Mouse (Mus musculus) bone marrow macrophage, adult 2 months (primary cell): ENCODE results near the gene Asb9. TPM values are rescaled to one million over a fixed set of nuclear protein-coding genes. Genes with fewer than 3 reads are reported as not detected.

Source experiments
- H3K27ac ChIP-seq: 2 replicates; pipeline ENCODE4 v1.5.1; 2012; ENCODE audit warnings: low read depth, low read length; ENCODE audit not compliant: insufficient read depth
- H3K4me1 ChIP-seq: 2 replicates; pipeline ENCODE4 v1.6.1; 2012; ENCODE audit warnings: low read length; ENCODE audit not compliant: control insufficient read depth, insufficient read depth
- H3K4me3 ChIP-seq: 2 replicates; pipeline ENCODE4 v1.5.1; 2012; ENCODE audit warnings: mild to moderate bottlenecking, low read length, moderate library complexity; ENCODE audit not compliant: insufficient read depth
- CTCF ChIP-seq: IDR thresholded peaks from 2 replicates; pipeline ENCODE4 v1.5.1; 2012; ENCODE audit warnings: low read depth, mild to moderate bottlenecking, low read length, moderate library complexity
- POLR2A ChIP-seq: IDR thresholded peaks from 2 replicates; pipeline ENCODE4 v1.6.1; 2012; ENCODE audit warnings: mild to moderate bottlenecking, low read depth, low read length, borderline replicate concordance
- polyA plus RNA-seq: library from polyadenylated mRNA; stranded (reverse); fragments of >200 nt; gene quantifications from 2 replicates; pipeline ENCODE4 v1.2.4, GENCODE M21; 2012; ENCODE audit not compliant: missing spikeins, insufficient read depth, insufficient read length

Gene Asb9
- polyA plus RNA-seq, 1 experiment = not detected

DNA sequence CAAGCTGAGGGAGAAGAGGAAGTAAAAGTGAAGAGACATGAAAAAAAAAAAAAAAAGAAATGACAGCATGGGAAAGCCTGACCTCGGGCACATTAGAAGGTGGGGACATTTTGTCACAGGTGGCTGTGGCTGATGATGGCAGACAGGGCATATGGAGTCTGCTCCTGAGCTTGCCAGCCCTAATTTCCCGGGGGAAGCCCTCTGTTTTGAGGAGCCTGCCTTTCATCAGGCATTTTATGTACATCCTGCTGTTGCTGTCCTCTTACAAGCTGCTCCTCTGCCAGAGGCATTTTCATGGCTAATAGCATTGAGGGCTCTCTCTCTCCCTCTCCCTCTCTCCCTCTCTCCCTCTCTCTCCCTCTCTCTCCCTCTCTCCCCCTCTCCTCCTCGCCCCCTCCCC lies 70.8 kb downstream of the Asb9 start:
- TF ChIP-seq POLR2A (no peak), CTCF (no peak)
- Histone ChIP-seq H3K27ac (no peak overlapping the region), H3K4me1 (no peaks in the 10 kb centered on the region), H3K4me3 (no peak overlapping the region)

Other genes starting within 250 kb of the Asb9 start
- 0.19 TPM in 1 of 2 replicates, not detected in the other for gene Bmx, start 248.1 kb upstream of the Asb9 start, polyA plus RNA-seq
- 8.0 and 10.1 TPM in 2 replicates for gene Pir, start 237.0 kb upstream of the Asb9 start, polyA plus RNA-seq
- gene Vegfd, start 132.9 kb upstream of the Asb9 start, polyA plus RNA-seq = 0.27 TPM in 1 of 2 replicates, not detected in the other
- gene Piga, start 86.5 kb upstream of the Asb9 start, polyA plus RNA-seq = 5.8 and 6.2 TPM in 2 replicates
- gene Asb11, start 69.3 kb upstream of the Asb9 start, polyA plus RNA-seq = not detected in 2 replicates